Mouse (Mus musculus) heart, adult 2 months (tissue): ENCODE data around the gene Tmem222. TPM values are rescaled to one million over a fixed set of nuclear protein-coding genes. Genes with fewer than 3 reads are reported as not detected.

Experiments used
- DNase-seq, 2 experiments: peaks; one replicate each; pipeline ENCODE4 v3.0.0; 2021
- H3K27ac ChIP-seq: fragments of 200-600 bp; 2 replicates; pipeline ENCODE4 v1.8.1; 2022
- H3K27me3 ChIP-seq: fragments of 200-500 bp; 2 replicates; pipeline ENCODE4 v1.6.1; 2012; ENCODE audit warnings: mild to moderate bottlenecking, low read length, inconsistent platforms, mixed read lengths; ENCODE audit not compliant: control insufficient read depth, insufficient read depth
- H3K36me3 ChIP-seq: fragments of 200-500 bp; 2 replicates; pipeline ENCODE4 v1.6.1; 2012; ENCODE audit warnings: low read length, inconsistent platforms; ENCODE audit not compliant: control insufficient read depth, insufficient read depth
- H3K4me1 ChIP-seq: fragments of 200-500 bp; 2 replicates; pipeline ENCODE4 v1.6.1; 2011; ENCODE audit warnings: low read length; ENCODE audit not compliant: control insufficient read depth, insufficient read depth
- H3K4me3 ChIP-seq: fragments of 200-600 bp; 2 replicates; pipeline ENCODE4 v1.8.1; 2022
- H3K79me2 ChIP-seq: fragments of 200-500 bp; replicated peaks from 2 replicates; pipeline ENCODE4 v1.6.1; 2012; ENCODE audit warnings: mild to moderate bottlenecking, inconsistent platforms, low read length, moderate library complexity, mixed read lengths; ENCODE audit not compliant: control insufficient read depth, insufficient read depth
- H3K9ac ChIP-seq: fragments of 200-500 bp; 2 replicates; pipeline ENCODE4 v1.6.1; 2012; ENCODE audit warnings: low read depth, mild to moderate bottlenecking, control low read depth, inconsistent platforms, low read length, mixed read lengths
- CTCF ChIP-seq: fragments of 200-600 bp; IDR thresholded peaks from 2 replicates; pipeline ENCODE4 v1.8.1; 2022; ENCODE audit warnings: antibody characterized with exemption, mild to moderate bottlenecking, moderate library complexity
- EP300 ChIP-seq: fragments of 200-500 bp; IDR thresholded peaks from 2 replicates; pipeline ENCODE4 v1.6.1; 2011; ENCODE audit warnings: low read depth, low read length, control low read depth; ENCODE audit not compliant: insufficient read depth
- POLR2A ChIP-seq: fragments of 200-500 bp; IDR thresholded peaks from 2 replicates; pipeline ENCODE4 v1.6.1; 2011; ENCODE audit warnings: mild to moderate bottlenecking, low read depth, low read length, control low read depth; ENCODE audit not compliant: insufficient read depth
- WGBS: fragments of 180-500 bp; shearing (Covaris S2); methylation state at CpG from one replicate; pipeline ENCODE4 v1.1.7; 2018; 5-methylcytosine and 5-hydroxymethylcytosine counted together
- intact Hi-C: fragments of 180-260 bp; cut with DNase I; formaldehyde crosslinking; loops from one replicate; pipeline ENCODE4 v1.15.1; 2025
- polyA plus RNA-seq: library from polyadenylated mRNA; depleted of rRNA; stranded (reverse); fragments of >200 nt; gene quantifications from 2 replicates; pipeline ENCODE4 v1.2.3, GENCODE M21; 2012
- total RNA-seq, 2 experiments: library from RNA; stranded (reverse); gene quantifications; 2 replicates each; pipeline ENCODE4 v1.2.3; 2021

The Tmem222 gene
- total and polyA plus RNA-seq, 3 experiments: 31.9 to 48.3 (median 33.9) TPM

- no peak for DNase-seq
- no peak overlapping the region for H3K27ac ChIP-seq
- H3K27me3 ChIP-seq: no peaks in the 10 kb centered on the region
- 91% methylated on average over 5 of the region's 5 CpGs for WGBS
- intact Hi-C loops: no loop called here
- H3K4me1 ChIP-seq: peaks cover 3% of the 10 kb centered on the region
- H3K4me3 ChIP-seq: no peak overlapping the region
- H3K36me3 ChIP-seq: no peaks in the 10 kb centered on the region
- no peaks in the 10 kb centered on the region for H3K79me2 ChIP-seq
- TF ChIP-seq CTCF (no peak), EP300 (no peak), POLR2A (no peak)
- no peak overlapping the region for H3K9ac ChIP-seq
Observed at GRCm38 (mm10) chr4:133263756-133264155, 13.8 kb downstream of the Tmem222 start.

GRCm38 (mm10) chr4:133262882-133263281, 14.7 kb downstream of the Tmem222 start, which contains the start of gene Sytl1:
Gene Sytl1 (minus strand): TSS chr4:133263113.
- Histone ChIP-seq H3K4me3 (no peak within 1 kb of the TSS), H3K79me2 (no peaks in the 10 kb centered on the region), H3K4me1 (peaks cover 3% of the 10 kb centered on the region), H3K36me3 (no peaks in the 10 kb centered on the region), H3K9ac (no peak within 1 kb of the TSS), H3K27ac (no peak within 1 kb of the TSS), H3K27me3 (no peaks in the 10 kb centered on the region)
- intact Hi-C loops: no loop called here
- WGBS: 47% methylated on average over 7 of the region's 7 CpGs
- no peak for DNase-seq
- TF ChIP-seq CTCF: no peak
- no peak for TF ChIP-seq POLR2A
- TF ChIP-seq EP300: no peak

- intact Hi-C loops: no loop called here
- Histone ChIP-seq H3K79me2 (no peaks in the 10 kb centered on the region), H3K4me1 (peaks cover 3% of the 10 kb centered on the region), H3K4me3 (no peak overlapping the region), H3K36me3 (no peaks in the 10 kb centered on the region), H3K9ac (no peak overlapping the region), H3K27ac (no peak overlapping the region), H3K27me3 (no peaks in the 10 kb centered on the region)
- TF ChIP-seq CTCF: no peak
- TF ChIP-seq POLR2A: no peak
- no peak for TF ChIP-seq EP300
- WGBS: 65% methylated on average over 7 of the region's 7 CpGs
- no peak for DNase-seq
Observed at GRCm38 (mm10) chr4:133262375-133262765, 15.2 kb downstream of the Tmem222 start.

GRCm38 (mm10) chr4:133261641-133262374, 15.8 kb downstream of the Tmem222 start:
- no peak overlapping the region for H3K27ac ChIP-seq
- no peaks in the 10 kb centered on the region for H3K27me3 ChIP-seq
- no peak for DNase-seq
- TF ChIP-seq POLR2A (no peak), CTCF (no peak), EP300 (no peak)
- no peak overlapping the region for H3K4me3 ChIP-seq
- H3K36me3 ChIP-seq: no peaks in the 10 kb centered on the region
- H3K79me2 ChIP-seq: no peaks in the 10 kb centered on the region
- H3K4me1 ChIP-seq: peaks cover 3% of the 10 kb centered on the region
- intact Hi-C loops: no loop called here
- WGBS: 61% methylated on average over 10 of the region's 10 CpGs
- no peak overlapping the region for H3K9ac ChIP-seq

GRCm38 (mm10) chr4:133257798-133258408, 19.7 kb downstream of the Tmem222 start:
- DNase-seq: no peak
- Histone ChIP-seq H3K9ac (no peak overlapping the region), H3K27me3 (no peaks in the 10 kb centered on the region), H3K27ac (no peak overlapping the region), H3K36me3 (no peaks in the 10 kb centered on the region), H3K4me3 (no peak overlapping the region), H3K79me2 (no peaks in the 10 kb centered on the region), H3K4me1 (no peaks in the 10 kb centered on the region)
- no peak for TF ChIP-seq CTCF
- no peak for TF ChIP-seq EP300
- no peak for TF ChIP-seq POLR2A
- intact Hi-C loops: no loop called here
- 86% methylated on average over 12 of the region's 12 CpGs for WGBS

- Histone ChIP-seq H3K79me2 (no peaks in the 10 kb centered on the region), H3K27ac (no peak overlapping the region), H3K27me3 (no peaks in the 10 kb centered on the region), H3K4me1 (no peaks in the 10 kb centered on the region), H3K4me3 (no peak overlapping the region), H3K36me3 (no peaks in the 10 kb centered on the region), H3K9ac (no peak overlapping the region)
- TF ChIP-seq EP300: no peak
- TF ChIP-seq POLR2A: no peak
- no peak for DNase-seq
- intact Hi-C loops: no loop called here
- 50% methylated on average over 12 of the region's 12 CpGs for WGBS
Observed at GRCm38 (mm10) chr4:133257230-133257629, 20.4 kb downstream of the Tmem222 start.
